Mouse (Mus musculus): ENCODE measurements around the gene Zfp800.
A peak's percentile ranks its signal among the peaks of the same experiment; 100 is the strongest.

DNA sequence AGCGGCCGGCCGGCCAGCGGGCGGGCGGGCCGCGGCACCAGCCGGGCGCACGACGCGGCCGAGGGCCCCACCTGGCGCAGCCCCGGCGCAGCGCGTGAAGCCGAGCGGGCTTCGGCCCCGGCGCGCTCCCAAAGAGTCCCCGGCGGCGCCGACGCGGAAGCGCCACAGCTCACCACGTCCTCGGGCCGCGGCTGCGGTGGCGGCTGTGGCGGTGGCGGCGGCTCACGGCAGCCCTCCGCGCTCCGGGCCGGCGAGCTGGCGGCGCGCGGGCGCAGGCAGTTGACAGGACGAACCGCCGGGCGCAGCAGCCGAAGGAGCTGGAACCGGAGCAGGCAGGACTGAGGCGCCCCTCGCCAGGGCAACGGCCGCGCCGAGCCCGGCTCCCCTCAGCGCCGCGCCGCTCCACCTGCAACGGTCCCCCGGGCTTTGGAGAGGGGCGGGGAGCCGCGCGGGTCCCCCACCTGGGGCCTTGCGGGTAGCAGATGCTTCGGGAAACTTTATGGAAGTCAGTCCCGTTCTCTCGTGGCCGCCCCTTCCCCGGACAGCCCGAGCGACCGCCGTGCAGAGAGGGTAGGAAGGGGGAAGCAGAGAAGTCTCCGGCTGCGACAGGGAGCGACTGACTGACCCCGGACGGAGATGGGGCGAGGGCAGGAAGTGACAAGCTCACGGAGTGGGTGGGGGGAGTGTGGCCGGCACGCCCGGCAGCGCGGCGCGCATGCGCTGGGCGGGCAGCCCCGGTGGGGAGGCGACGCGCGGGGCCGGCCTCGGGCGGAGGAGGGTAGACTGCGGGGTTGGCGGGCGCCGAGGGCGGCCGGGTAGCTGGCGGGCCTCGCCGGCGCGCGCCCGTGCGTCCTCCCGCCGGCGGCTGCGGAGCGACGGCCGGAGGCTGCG lies 136.3 kb downstream of the Zfp800 start:
- peak; percentile 93 for TF ChIP-seq POLR2A (IDR thresholded peaks at IDR 0.05; ENCODE audit: low read depth, low read length)
- no peak for TF ChIP-seq CTCF (IDR thresholded peaks at IDR 0.05; ENCODE audit: borderline replicate concordance, insufficient read depth, low read length)

All from embryonic fibroblast, embryonic 13.5 days (primary cell).